Mouse (Mus musculus) brain, embryonic 14.5 days (tissue): ENCODE results near the gene Gstp2.

Experiments used
- CTCF ChIP-seq: fragments of 200-500 bp; IDR thresholded peaks from 2 replicates; pipeline ENCODE4 v1.5.1; 2012; ENCODE audit warnings: inconsistent platforms, mild to moderate bottlenecking, moderate library complexity, borderline replicate concordance; ENCODE audit not compliant: insufficient read depth, insufficient read length; ENCODE audit errors: extremely low read depth
- POLR2A ChIP-seq: fragments of 200-500 bp; IDR thresholded peaks from 2 replicates; pipeline ENCODE4 v1.6.1; 2012; ENCODE audit warnings: mild to moderate bottlenecking, inconsistent platforms, borderline replicate concordance; ENCODE audit not compliant: poor library complexity, insufficient read depth, insufficient read length, severe bottlenecking; ENCODE audit errors: extremely low read depth

- no peak for TF ChIP-seq POLR2A
- no peak for TF ChIP-seq CTCF
Measured at GRCm38 (mm10) chr19:4014802-4015201, 31.0 kb downstream of the Gstp2 start.
